Mouse (Mus musculus): ENCODE results near the gene Tenm3.

The Tenm3 gene

GRCm38 (mm10) chr8:48508641-48509599 lies 334.8 kb downstream of the Tenm3 start:
- no peak for DNase-seq

- no peak for DNase-seq
These were observed 335.8 kb downstream of the Tenm3 start for GRCm38 (mm10) chr8:48507719-48508501.

- DNase-seq, result no peak
These were observed 351.3 kb downstream of the Tenm3 start for GRCm38 (mm10) chr8:48492491-48492890.

DNA sequence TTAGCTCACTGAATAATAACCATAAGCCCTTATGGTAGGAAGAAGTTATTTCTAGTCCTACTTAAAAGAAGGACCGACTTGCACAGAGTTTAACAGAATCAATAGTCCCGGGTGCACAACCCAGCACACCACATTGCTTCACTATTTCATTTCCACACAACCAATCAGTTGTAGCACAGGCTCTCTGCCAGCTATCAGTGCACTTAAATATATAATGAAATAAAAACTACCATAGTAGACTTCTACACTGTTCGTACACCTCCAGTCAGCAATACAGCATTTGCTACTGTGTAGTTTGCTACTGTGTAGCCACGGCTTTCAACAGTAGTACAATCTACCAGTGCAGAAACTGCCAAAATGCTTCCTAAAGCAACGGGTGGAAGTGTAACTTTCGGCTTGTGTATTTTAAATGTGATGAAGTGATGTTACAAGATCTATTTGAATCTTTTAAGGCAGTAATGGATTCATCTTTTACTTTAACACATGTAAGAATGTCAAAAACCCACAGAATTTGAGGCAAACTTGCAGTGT lies 353.1 kb downstream of the Tenm3 start:
- no peak for DNase-seq

DNA sequence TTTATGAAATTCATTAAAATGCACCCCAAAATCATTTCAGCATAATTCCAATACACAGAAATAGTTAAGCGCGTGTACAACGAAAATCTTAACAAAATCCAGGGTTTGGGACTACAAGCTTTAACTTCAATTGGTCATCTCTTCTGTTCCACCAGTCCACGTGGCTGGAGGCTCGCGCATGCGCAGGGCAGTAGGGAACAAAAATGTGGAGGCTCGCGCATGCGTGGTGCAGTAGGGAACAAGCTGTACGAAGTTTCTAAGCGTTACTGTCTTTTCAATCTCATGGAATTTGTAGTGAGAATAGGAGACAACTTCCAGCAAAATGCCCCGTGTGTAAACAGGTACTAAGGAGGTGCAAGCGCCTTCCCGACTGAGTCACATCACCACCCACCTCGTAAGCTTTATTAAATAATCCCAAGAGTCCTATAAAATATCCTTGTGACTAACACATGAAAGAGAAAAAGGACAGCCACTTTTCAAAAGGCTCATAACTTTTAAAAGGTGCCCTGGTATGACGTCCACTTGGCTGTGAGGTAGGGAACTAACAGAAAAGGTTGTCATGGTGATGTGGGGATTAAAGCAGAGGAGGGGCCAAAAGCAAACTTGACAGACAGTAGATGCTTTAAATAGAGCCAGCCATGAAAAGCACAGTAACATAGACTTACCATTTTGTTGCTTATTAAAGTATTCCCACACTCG lies 353.7 kb downstream of the Tenm3 start:
- DNase-seq, result no peak

DNA sequence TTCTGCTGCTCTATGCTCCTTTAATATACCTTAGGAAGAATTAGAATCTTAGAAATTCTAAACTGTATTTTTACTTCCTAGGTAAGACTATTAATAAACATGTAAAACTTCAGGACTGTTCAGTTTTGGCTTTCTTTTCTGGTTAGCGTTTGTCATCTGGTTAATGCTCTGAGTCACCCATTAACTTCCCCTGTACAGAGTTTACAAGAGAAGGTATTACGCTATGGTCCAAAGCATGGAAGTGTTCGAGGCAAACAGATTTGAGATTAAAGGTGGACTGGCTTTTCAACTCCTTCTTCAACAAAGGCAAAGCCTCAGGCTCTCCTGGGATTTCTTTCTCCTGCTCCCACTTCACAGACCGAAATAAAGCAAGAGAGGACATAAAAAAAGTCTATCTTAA lies 354.3 kb downstream of the Tenm3 start:
- DNase-seq, result peak; percentile 9 to 20

- no peak for DNase-seq
These were observed 354.9 kb downstream of the Tenm3 start for GRCm38 (mm10) chr8:48488809-48489208.

DNA sequence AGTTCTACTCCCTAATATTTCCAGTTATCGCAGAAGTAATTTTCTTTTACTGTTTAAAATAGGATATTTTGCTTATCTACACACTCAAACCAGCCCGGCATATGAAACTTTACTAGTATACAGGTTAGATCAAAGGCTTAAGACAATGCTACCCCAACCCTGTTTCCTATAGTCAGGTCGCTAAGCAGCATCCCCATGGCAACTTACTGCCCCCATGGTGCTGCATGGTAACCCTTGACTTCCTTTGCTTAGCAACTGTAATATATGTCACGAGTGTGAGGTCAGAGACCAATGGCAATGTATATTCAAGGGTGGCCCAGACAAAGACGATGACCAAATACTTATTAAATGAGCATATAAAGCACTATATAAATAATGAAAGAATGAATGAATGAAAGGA lies 359.6 kb downstream of the Tenm3 start:
- DNase-seq, result no peak

DNA sequence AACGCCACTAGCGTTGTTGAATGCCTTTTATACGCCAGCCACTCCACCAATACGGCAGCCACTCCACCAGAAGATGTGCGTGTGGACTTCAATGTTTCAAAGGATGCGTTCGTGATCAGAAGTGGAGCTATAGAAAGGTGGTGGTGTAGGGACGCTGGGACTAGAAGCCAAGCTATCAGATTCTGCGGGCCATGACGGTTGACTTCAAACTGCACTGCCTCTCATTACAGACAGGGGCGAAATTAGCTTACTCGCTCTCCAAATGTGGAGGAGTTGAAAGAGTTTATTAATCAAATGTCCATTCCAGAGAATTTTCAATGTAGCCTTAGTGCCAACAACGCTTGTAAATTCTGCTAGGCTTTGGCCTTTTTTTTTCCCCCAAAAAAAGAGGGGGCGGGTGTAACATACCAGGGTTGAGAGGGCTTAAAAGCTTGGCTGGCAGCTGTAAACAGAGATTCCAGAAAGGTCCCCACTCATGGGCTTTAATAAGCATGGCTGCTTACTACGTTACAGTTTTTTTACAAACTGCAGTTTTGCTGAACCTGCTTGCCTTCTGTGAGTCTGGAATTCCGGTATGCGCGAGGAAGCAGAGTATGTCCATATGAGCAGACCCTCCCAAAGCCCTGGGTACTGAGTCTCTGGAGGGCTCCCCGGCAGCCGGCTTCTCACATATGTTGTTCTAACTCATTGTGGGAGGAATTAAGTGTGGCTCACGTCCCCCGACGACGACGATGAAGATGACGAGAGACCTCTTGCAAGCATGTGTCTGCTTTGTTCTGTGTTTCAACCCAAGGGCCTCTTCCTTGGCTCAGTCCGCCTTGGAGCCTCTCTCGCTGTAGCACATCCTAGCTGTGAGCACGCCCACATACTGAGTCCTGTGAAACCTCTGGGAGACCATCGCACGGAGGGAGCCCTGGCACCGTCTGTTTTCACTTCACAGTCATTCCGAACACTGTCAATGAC lies 361.8 kb downstream of the Tenm3 start:
- no peak for DNase-seq

DNA sequence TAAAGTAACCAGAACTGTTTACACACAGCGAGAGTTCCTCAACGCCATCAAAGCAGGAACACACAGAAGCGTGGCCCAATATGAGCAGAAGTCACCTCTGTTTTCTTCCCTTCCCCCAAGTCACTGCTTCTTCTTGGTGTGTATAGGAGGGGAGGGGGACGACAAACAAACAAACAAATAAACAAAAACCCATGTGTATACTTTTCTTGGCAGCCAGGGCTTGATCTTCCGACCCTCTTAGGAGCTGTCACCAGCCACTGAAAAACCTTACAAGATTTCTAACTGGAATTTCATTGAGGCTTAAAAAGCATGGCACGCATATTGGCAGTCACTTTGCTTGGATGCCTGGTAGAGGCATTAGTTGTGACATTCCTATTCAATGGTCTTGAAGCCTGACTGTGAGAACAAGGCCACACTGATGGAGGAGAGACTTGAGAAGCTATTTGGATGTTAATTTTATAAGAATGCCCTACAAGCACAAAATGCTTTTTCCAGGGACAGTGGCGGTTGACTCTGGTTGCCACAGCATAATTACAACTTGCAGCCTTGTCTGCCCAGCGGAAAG lies 366.3 kb downstream of the Tenm3 start:
- DNase-seq, result no peak

- DNase-seq, result no peak
These were observed 366.9 kb downstream of the Tenm3 start for GRCm38 (mm10) chr8:48476896-48477295.

DNA sequence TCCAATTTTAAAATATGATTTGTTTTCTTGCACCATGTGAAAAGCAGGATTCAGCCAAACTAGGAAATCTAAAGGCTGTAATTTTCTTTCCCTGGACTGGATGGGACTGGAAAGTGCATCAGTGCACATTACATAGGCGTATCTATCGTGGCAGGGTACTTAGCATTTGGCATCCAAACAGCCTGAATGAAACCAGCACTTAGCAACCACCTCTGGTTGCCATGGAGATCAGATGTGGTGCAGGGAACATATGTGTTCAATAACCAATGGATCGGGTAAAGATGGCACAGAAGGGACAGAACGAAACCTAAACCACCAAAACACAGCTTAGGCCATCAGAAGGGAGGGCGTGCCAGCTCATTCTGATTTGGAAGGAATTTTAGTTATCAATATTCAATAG lies 376.1 kb downstream of the Tenm3 start:
- DNase-seq, result no peak

- DNase-seq, result peak in 1 of 2 experiments; percentile 11
These were observed 385.4 kb downstream of the Tenm3 start for GRCm38 (mm10) chr8:48458373-48458772.

- DNase-seq, result no peak
These were observed 387.2 kb downstream of the Tenm3 start for GRCm38 (mm10) chr8:48456328-48457124.

DNA sequence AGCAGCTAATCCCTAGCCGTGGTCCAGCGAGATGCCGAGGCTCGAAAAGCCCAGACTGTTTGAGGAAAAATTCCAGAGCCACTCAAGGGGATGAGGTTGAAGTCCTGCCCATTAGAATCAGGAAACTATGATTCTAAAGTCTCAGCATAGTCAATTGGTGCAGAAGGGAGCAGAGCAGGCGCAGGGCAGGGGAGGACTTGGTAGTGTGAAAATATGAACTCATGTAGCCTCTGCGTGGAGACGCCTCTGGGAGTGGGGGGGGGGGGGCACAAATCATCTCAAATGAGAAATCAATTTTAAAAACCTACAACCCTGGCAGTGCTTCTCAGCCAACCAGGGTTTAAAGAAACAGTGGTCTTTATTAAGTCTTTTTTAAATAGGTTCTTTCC lies 392.5 kb downstream of the Tenm3 start:
- no peak for DNase-seq

DNA sequence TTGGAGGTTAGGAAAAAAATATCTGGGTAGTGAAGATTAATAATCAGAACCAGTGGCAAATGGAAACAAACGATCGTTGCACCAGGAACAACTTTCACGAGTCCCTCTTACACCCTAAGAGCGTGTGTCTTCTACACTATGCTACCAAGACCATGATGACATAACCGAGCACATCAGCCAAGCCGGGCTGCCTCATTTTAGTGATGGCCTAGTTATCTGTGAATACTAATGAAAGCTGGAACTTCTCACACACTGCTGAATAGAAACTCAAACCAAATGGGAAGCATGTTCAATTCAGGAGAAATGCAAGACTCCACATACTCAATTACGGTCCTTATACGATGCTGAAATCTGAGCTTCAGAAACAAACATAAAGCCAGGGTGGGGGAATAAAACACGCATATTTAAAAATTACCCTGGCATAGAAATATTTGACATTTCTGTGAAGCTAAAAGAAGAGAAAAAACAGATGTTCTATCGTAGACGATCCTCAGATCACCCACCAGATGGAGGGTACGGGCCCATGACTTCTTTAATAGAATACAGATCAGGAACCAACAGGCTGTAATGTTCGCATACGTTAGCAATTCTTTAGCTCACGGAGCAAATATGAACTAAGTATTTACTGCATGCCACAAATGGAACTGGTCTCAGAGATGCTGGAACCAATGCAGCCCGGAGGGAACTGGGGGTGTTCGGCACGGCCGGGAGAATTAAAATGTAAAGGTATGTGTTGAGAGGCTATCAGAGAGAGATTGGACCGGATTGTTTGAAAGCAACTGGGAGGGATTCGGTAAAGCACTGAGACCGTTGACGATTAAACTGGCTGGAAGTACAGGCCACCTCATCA lies 393.1 kb downstream of the Tenm3 start:
- no peak for DNase-seq

GRCm38 (mm10) chr8:48449625-48450024 lies 394.1 kb downstream of the Tenm3 start:
- no peak for DNase-seq

GRCm38 (mm10) chr8:48445690-48446089 lies 398.1 kb downstream of the Tenm3 start:
- DNase-seq, result no peak

GRCm38 (mm10) chr8:48439491-48439890 lies 404.3 kb downstream of the Tenm3 start:
- DNase-seq, result no peak

All from kidney, adult 8-10 months (tissue).